Mouse (Mus musculus) neural tube, embryonic 10.5 days (tissue): ENCODE results near the gene Nfix.

ENCODE experiments used
- DNase-seq: peaks from one replicate; pipeline ENCODE4 v3.0.0-alpha.2; 2017; ENCODE audit warnings: low spot score; ENCODE audit errors: extremely low spot score

Nfix gene

GRCm38 (mm10) chr8:84653092-84653631 is 147.0 kb downstream of the Nfix start:
- no peak for DNase-seq

- peak; percentile 20 for DNase-seq
Measured at GRCm38 (mm10) chr8:84650213-84650612, 149.9 kb downstream of the Nfix start.
